Mouse (Mus musculus) testis, adult 2 months (tissue): ENCODE measurements at regions not wholly inside any gene's neighbourhood (a gene's known extent, or its start where the extent isn't known, plus 50 kb on each side); places are given as distances from the start of the nearest gene placed in this dataset.

Experiments used
- H3K27ac ChIP-seq: fragments of 200-500 bp; 2 replicates; pipeline ENCODE4 v1.5.1; 2012; ENCODE audit warnings: low read depth, low read length; ENCODE audit not compliant: control insufficient read depth, insufficient read depth
- H3K27me3 ChIP-seq: fragments of 200-500 bp; 2 replicates; pipeline ENCODE4 v1.6.1; 2012; ENCODE audit warnings: mild to moderate bottlenecking, low read length, moderate library complexity; ENCODE audit not compliant: control insufficient read depth, insufficient read depth
- H3K36me3 ChIP-seq: fragments of 200-500 bp; 2 replicates; pipeline ENCODE4 v1.6.1; 2012; ENCODE audit warnings: mild to moderate bottlenecking, low read length; ENCODE audit not compliant: control insufficient read depth, insufficient read depth
- H3K4me1 ChIP-seq: fragments of 200-500 bp; 2 replicates; pipeline ENCODE4 v1.6.1; 2012; ENCODE audit warnings: low read length; ENCODE audit not compliant: control insufficient read depth, insufficient read depth
- H3K4me3 ChIP-seq: fragments of 200-500 bp; 2 replicates; pipeline ENCODE4 v1.5.1; 2012; ENCODE audit warnings: low read depth, mild to moderate bottlenecking, low read length, moderate library complexity, mixed read lengths; ENCODE audit not compliant: control insufficient read depth
- CTCF ChIP-seq: fragments of 200-500 bp; IDR thresholded peaks from 2 replicates; pipeline ENCODE4 v1.5.1; 2012; ENCODE audit warnings: low read depth, mild to moderate bottlenecking, inconsistent platforms, low read length, moderate library complexity; ENCODE audit not compliant: control insufficient read depth, insufficient read depth, insufficient replicate concordance
- POLR2A ChIP-seq: fragments of 200-500 bp; IDR thresholded peaks from 2 replicates; pipeline ENCODE4 v1.6.1; 2012; ENCODE audit warnings: low read depth, mild to moderate bottlenecking, inconsistent platforms, low read length, moderate library complexity; ENCODE audit not compliant: control insufficient read depth

GRCm38 (mm10) chr5:112156005-112156404 lies 96.3 kb downstream of the Cryba4 start:
- Histone ChIP-seq H3K4me1 (peaks cover 2% of the 10 kb centered on the region; the same call in 1 of the 2 replicates), H3K4me3 (peak overlapping the region; percentile 87), H3K27ac (no peak overlapping the region), H3K36me3 (no peaks in the 10 kb centered on the region), H3K27me3 (no peaks in the 10 kb centered on the region; the same call in 1 of the 2 replicates)
- no peak for TF ChIP-seq POLR2A
- TF ChIP-seq CTCF, result no peak

GRCm38 (mm10) chr5:112166410-112167175 lies 85.7 kb downstream of the Cryba4 start:
- Histone ChIP-seq H3K4me3 (no peak overlapping the region), H3K4me1 (no peaks in the 10 kb centered on the region)

GRCm38 (mm10) chr5:112167790-112168189 lies 84.5 kb downstream of the Cryba4 start:
- Histone ChIP-seq H3K27me3 (no peaks in the 10 kb centered on the region), H3K27ac (no peak overlapping the region), H3K4me1 (no peaks in the 10 kb centered on the region), H3K36me3 (no peaks in the 10 kb centered on the region), H3K4me3 (no peak overlapping the region)
- TF ChIP-seq POLR2A, result no peak
- no peak for TF ChIP-seq CTCF

More at GRCm38 (mm10) chr5:112166410-112167175, 85.7 kb downstream of the Cryba4 start:
- Histone ChIP-seq H3K27ac (no peak overlapping the region), H3K27me3 (no peaks in the 10 kb centered on the region), H3K36me3 (no peaks in the 10 kb centered on the region)
- TF ChIP-seq CTCF, result no peak
- TF ChIP-seq POLR2A, result no peak

- no peak overlapping the region for H3K27ac ChIP-seq
- H3K4me3 ChIP-seq, result no peak overlapping the region
These were observed 81.0 kb downstream of the Cryba4 start for GRCm38 (mm10) chr5:112171325-112171724.

GRCm38 (mm10) chr5:112179213-112180057 lies 72.9 kb downstream of the Cryba4 start:
- Histone ChIP-seq H3K4me1 (peaks cover 4% of the 10 kb centered on the region; the same call in 1 of the 2 replicates), H3K27me3 (no peaks in the 10 kb centered on the region), H3K27ac (no peak overlapping the region), H3K4me3 (no peak overlapping the region), H3K36me3 (no peaks in the 10 kb centered on the region)
- peak; percentile 68; the same call in 1 of the 2 replicates for TF ChIP-seq CTCF
- TF ChIP-seq POLR2A, result no peak

More at GRCm38 (mm10) chr5:112171325-112171724, 81.0 kb downstream of the Cryba4 start:
- no peaks in the 10 kb centered on the region for H3K36me3 ChIP-seq
- no peaks in the 10 kb centered on the region for H3K27me3 ChIP-seq
- TF ChIP-seq POLR2A (no peak), CTCF (no peak)
- no peaks in the 10 kb centered on the region for H3K4me1 ChIP-seq

- Histone ChIP-seq H3K4me1 (peaks cover 4% of the 10 kb centered on the region; the same call in 1 of the 2 replicates), H3K36me3 (no peaks in the 10 kb centered on the region), H3K4me3 (no peak overlapping the region), H3K27me3 (no peaks in the 10 kb centered on the region), H3K27ac (no peak overlapping the region)
- peak; percentile 47; the same call in 1 of the 2 replicates for TF ChIP-seq CTCF
- no peak for TF ChIP-seq POLR2A
These were observed 69.5 kb downstream of the Cryba4 start for GRCm38 (mm10) chr5:112182775-112183174.

GRCm38 (mm10) chr5:112195667-112196066 lies 56.7 kb downstream of the Cryba4 start:
- Histone ChIP-seq H3K4me3 (no peak overlapping the region), H3K27ac (no peak overlapping the region), H3K27me3 (no peaks in the 10 kb centered on the region), H3K36me3 (no peaks in the 10 kb centered on the region), H3K4me1 (no peaks in the 10 kb centered on the region)
- TF ChIP-seq CTCF, result no peak
- no peak for TF ChIP-seq POLR2A
